Mouse (Mus musculus) heart, postnatal 25 days (tissue): ENCODE measurements around the gene Shc2. TPM values are rescaled to one million over a fixed set of nuclear protein-coding genes. Genes with fewer than 3 reads are reported as not detected.

ENCODE experiments used
- DNase-seq: peaks from one replicate; pipeline ENCODE4 v3.0.0; 2022; ENCODE audit warnings: low spot score
- intact Hi-C: fragments of 180-260 bp; cut with DNase I; formaldehyde crosslinking; loops from one replicate; pipeline ENCODE4 v1.15.1; 2025
- total RNA-seq, 2 experiments: library from RNA; stranded (reverse); gene quantifications; 2 replicates each; pipeline ENCODE4 v1.2.3; 2021

Shc2 gene
- total RNA-seq, 2 experiments from 2014 or later, result 2.2 to 2.4 TPM

DNA sequence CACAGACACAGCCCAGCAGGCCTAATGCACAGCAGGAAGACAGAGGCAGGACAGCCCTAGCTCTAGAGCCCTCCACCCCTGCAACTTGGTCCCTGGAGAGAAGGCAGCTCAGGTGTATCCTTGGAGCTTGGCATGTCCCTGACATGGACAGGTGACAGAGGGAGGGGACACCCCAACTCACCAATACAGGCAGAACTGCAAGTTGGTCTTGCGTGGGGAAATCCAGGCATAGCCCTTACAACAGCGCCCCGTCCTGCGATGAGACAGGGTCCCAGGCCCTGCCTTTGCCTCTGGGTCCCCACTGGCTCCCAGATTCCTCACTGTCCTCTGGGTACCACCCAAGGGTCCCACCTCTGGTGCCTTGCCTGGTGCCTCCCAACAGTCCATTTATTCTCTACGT lies 52.0 kb downstream of the Shc2 start:
- no peak for DNase-seq
- intact Hi-C loops, result no loop called here

DNA sequence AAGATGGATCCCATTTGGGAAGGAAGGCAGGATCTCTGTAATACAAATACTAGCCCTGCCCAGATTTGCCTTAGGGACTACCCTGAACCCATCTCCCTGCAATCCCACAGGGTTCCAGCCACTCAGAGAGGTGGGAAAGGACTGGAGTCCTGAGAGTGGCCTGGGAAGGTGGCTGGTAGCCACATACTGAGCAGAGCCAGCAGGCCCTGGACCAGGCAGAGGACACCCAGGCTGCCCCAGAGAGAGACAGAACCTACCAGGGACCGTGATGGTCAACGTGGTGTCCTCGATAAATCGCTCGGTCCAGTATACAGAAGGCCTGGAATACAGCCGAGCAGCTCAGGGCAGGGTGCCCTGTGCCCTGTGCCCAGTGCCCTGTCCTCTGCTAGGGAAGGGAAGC lies 52.6 kb downstream of the Shc2 start:
- no peak for DNase-seq
- intact Hi-C loops, result no loop called here

DNA sequence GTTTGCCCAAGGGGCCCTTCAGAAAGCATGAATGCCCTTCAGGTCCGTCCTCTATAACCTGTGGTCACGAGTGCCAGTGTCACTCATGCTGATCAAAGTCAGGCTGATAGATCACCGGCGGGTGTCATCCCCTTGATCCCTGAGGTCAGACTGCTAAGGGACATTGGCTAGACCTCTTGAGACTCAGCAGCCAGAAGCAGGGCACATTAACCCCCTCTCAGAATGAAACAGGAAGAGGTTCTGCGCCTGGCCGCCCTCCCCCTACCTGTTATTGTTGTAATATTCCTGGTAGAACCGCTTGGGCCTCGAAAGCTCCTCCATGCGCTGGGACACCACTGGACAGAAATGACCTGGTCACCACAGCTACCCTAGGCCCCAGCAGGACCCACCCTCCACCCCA lies 53.3 kb downstream of the Shc2 start:
- no peak for DNase-seq
- intact Hi-C loops, result no loop called here

DNA sequence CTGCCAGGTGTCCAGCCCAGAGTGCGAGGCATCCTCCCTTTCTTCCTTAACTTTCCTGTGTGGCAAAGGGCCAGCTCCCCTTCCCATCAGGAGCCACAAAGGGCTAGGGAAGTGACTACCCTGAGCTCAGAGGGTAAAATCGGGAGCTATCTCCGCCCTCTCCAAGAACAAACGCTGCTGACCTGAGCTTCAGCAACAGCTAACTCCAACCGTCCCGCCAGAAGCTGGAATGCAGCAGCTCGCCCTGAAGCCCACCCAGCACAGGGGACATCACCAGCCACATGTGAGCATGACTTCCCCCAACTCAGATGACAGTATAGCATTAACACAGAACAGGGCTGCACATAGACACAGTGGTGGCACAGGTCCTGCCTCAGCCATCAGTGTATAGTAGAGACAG lies 53.7 kb downstream of the Shc2 start:
- intact Hi-C loops, result no loop called here

DNA sequence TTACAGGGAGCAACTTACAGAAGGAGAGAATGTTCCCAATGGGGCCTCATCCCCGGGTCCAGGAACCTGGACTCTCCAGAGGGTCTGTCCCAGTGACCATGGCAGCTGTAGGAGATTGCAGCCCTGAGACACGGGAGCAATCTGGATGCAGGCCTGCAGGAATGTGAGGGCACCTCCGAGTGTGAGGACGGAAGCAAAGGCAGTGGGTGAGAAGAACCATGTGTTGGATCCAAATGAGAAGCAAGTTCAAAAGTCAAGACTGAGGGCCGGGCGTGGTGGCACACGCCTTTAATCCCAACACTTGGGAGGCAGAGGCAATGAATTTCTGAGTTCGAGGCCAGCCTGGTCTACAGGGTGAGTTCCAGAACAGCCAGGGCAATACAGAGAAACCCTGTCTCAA lies 56.2 kb downstream of the Shc2 start:
- DNase-seq, result no peak
- intact Hi-C loops, result no loop called here

More for the DNA sequence above, 53.7 kb downstream of the Shc2 start:
- DNase-seq, result no peak

DNA sequence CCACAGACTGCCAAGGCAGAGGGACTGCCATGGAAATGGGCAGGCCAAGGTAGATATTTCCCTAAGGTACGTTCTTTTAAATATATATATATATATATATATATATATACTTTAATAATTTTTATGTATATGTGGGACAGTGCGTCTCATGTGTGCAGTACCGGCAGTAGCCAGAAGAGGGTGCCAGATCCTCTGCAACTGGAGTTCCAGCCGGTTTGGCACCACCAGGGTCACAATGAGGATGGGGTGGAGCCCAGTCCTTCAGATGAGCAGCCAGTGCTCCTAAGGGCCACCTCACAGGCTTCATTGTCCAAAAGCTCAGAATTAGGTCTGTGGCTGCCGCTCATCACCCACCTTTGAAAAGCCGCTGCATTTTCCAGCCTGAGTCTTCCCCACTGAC lies 56.9 kb downstream of the Shc2 start:
- intact Hi-C loops, result no loop called here

DNA sequence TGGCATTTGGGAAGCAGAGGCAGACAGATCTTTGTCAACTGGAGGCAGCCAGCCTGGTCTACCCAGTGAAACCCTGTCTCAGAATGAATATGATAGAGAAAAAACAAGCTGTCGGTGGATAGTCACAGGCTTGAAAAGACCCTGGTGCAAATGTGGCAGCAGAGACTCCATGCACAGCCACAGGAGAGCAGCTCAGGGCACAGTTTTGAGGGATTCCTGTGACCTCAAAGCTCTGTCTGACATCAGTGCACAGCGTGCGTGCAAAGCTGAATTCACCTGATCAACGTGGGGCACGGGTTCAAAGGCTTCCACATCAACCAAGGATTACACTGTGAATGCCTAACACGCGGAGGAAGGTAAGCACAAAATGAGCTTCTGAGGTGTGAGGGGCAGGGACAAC lies 57.4 kb downstream of the Shc2 start:
- intact Hi-C loops, result no loop called here
- no peak for DNase-seq

More for the DNA sequence above, 56.9 kb downstream of the Shc2 start:
- no peak for DNase-seq

DNA sequence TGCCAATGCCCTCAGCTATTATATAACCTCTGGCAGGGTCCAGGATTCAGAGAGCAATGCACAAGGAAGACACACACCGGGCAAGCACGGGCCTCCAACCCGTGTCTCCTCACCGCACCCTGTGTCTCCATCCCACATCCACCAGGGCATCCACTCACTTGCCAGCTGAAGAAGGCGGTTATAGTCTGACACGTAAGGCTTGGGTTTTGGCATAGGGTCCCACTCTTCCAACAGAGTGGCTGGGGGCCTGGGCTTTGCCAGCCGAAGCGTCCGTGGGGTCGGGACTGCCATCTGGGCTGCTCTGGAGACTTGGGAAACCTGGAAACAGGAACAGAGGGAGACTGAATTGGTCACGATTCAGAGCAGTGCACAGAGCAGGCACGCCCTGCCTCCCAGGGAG lies 57.9 kb downstream of the Shc2 start:
- intact Hi-C loops, result no loop called here
- DNase-seq, result no peak

DNA sequence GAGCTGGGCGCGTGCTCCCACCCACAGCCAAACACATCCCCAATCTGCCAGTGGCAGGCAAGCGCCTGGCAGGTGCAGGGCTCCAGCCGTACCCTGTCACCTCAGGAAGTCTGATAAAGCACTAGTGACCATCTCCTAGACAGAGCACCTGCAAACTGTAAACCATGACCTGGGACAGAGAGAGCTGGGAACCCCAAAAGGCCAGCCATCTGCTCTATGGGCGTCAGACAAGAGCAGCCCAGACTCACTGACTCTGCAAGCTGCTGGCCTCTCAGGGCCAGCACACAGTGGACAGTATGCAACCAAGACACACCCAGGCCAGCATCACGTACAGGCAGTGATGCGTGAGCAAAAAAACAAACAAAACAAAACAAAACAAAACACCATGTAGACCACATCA lies 58.8 kb downstream of the Shc2 start:
- DNase-seq, result no peak
- intact Hi-C loops, result no loop called here

DNA sequence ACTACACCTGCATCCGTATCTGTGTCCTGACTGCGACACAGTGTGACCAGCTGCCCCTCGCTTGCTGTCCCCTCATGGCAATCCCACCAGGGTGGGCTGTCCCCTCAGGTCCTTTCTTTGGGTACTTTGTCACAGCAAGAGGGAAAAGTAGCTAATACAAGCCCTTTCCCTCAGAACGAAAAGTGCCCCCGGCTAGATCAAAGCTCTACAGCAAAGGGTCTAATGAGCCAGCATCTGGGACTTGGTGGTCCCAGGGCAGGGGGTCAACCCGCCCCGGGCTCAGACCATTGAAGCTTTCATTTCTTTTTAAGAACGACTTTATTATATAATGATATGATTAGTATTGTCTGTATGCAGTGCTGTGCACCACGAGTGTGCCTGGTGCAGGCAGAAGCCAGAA lies 59.4 kb downstream of the Shc2 start:
- DNase-seq, result no peak
- intact Hi-C loops, result no loop called here

DNA sequence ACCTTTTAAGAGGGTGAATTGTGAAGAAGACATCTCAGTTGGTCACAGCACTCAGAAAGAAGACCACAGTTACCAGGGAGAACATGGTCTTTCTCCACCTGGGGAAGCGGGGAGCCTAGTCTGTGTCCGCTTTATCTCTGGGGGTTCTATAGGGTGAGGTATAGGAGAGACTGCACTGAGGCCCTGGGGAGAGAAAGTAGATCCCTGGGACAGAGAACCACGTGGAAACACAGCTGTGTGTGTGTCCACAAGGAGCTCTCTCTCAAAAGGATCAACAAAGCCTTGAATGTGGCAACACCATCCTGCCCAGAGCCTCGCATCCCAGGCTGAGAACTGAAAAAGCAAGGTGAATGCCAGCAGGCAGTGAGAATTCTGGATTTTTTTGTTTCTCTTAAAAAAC lies 60.3 kb downstream of the Shc2 start:
- intact Hi-C loops, result no loop called here
- no peak for DNase-seq

DNA sequence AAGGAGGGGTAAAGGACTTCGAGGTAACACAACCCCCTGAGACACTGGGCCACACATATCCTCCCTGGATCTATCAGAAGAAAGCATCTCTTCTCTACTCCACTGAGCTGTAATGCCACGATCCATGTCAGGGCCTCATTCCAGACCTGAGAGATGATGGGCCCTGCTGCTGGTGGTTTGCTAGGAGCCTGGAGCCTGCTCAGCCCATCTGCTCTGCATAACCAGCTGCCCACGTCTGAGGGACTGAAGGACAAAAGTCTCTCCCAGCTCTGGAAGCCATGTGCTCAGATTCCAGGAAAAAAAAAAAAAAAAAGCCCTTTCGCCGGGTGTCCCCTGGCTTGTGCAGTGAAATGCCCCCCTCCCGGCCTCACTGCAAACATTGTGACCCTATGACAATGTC lies 62.0 kb downstream of the Shc2 start:
- DNase-seq, result no peak
- intact Hi-C loops, result no loop called here

DNA sequence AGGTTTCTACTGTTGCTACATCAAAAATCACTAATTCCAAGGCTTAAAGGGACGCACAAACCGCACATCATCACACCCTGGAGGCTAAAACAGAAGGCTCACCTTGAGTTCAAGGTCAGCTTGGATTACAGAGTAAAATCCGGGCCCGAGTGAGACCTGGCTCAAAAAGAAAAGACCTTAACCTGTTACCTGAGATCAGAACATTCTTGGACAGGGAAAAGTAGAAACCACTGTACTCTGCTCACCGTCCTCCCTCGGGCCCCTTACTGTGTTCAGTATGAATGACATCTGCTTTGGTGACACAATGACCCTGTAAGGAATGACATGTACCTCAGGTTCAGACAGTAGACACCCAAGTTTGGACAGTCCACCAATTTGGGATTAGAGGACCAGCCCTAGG lies 62.9 kb downstream of the Shc2 start:
- intact Hi-C loops, result no loop called here
- no peak for DNase-seq

DNA sequence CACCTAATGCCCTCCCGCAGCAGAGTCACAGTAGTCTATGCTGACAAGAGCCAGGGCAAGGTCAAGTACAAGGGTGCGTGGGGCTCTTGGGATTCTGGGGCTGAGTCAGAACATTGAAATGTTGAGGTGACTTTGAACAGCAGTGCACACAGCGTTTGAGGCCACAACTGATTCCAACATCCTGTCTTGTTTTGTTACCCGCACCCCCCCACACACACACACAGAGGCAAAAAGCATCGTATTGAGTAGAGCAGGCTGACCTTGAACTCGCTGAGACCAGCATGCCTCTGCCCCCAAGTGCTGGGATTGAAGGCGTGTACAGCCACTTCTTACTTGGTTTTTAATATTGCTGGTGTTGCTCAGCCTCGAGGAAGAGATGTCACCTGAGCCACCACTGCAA lies 63.4 kb downstream of the Shc2 start:
- DNase-seq, result no peak
- intact Hi-C loops, result no loop called here

DNA sequence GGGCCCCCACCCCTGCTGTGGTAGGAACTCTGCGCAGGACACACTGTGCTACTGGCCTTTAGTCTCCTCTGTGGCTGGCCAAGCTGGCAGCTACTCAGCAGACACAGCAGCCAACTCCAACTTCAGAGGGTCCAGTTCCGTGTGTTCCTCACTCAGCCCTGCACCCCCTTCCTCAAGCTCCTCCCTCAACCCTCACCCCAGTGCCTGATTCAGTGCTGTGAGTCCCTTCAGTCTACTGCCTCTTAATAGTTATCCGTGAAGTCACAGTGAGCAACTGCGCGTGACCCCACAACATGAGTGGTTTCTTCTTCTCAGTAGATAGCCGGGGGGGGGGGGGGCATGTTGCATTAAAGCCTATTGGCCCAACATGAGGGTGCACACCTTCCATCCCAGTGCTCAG lies 64.1 kb downstream of the Shc2 start:
- no peak for DNase-seq
- intact Hi-C loops, result no loop called here

DNA sequence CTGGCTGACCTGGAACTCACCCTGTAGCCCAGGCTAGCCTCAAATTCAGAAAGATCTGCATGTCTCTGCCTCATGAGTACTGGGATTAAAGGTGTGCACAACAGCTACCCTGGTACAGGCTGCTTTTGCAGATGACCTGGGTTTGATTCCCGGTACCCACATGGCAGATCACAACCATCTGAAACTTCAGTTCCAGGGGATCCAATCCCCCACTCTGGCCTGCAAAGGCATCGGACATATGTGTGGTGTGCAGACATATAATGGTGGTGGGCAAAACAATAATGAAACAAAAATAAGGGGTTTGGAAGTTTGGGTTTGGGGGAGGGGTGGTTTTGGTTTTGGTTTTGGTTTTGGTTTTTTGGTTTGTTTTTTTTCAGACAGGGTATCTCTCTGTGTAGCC lies 66.4 kb downstream of the Shc2 start:
- DNase-seq, result no peak
- intact Hi-C loops, result no loop called here

DNA sequence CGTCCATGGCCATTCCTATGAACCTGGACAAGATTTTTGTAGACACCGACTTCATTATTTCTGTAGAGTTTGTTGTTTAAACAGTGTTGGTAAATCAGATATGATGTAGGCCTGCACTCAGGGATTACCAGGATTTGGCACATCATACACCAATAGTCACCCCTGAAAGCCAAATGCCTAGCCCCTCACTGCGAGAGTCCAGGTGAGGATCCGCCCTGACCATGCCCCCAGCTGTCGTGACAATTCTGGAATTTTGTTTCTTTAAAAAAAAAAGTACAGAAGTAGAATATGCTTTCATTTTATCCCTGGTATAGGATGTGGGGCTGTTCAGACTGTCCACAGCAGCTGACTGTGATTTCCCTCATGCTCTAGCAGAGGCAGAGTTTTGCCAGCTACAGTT lies 67.8 kb downstream of the Shc2 start:
- DNase-seq, result no peak
- intact Hi-C loops, result no loop called here

Other genes starting within 250 kb of the Shc2 start
- not detected for gene Vmn2r83, start 169.2 kb downstream of the Shc2 start, total RNA-seq
- 1 to 10 TPM; 2.7 to 2.9 TPM for gene Plpp2, start 104.1 kb downstream of the Shc2 start, total RNA-seq
- gene Mier2, start 82.7 kb downstream of the Shc2 start, total RNA-seq, result 10 to 100 TPM; 12.2 to 12.3 TPM
- gene Theg, start 50.6 kb downstream of the Shc2 start, total RNA-seq, result not detected
- not detected for gene C2cd4c, start 23.9 kb downstream of the Shc2 start, total RNA-seq
- not detected for gene Odf3l2, start 7.8 kb upstream of the Shc2 start, total RNA-seq
- not detected for gene Madcam1, start 26.6 kb upstream of the Shc2 start, total RNA-seq
- 10 to 100 TPM; 18.3 to 19.4 TPM for gene Tpgs1, start 31.5 kb upstream of the Shc2 start, total RNA-seq
- gene Cdc34, start 44.3 kb upstream of the Shc2 start, total RNA-seq, result 100 to 1,000 TPM; 183 to 190 TPM
- 1 to 10 TPM; 6.0 to 7.2 TPM for gene Gzmm, start 51.1 kb upstream of the Shc2 start, total RNA-seq
- gene Bsg, start 66.6 kb upstream of the Shc2 start, total RNA-seq, result 1,000 to 10,000 TPM; 1,236 to 1,242 TPM
- 10 to 100 TPM; 26.0 to 28.5 TPM for gene Hcn2, start 78.7 kb upstream of the Shc2 start, total RNA-seq
- 10 to 100 TPM; 37.0 to 38.6 TPM for gene Polrmt, start 108.7 kb upstream of the Shc2 start, total RNA-seq
- not detected for gene Fgf22, start 117.2 kb upstream of the Shc2 start, total RNA-seq
- 10 to 100 TPM; 21.2 to 22.8 TPM for gene Rnf126, start 129.0 kb upstream of the Shc2 start, total RNA-seq
- gene Fstl3, start 139.4 kb upstream of the Shc2 start, total RNA-seq, result 1 to 10 TPM; 2.9 to 4.2 TPM
- gene Prss57, start 153.0 kb upstream of the Shc2 start, total RNA-seq, result not detected
- gene Palm, start 155.7 kb upstream of the Shc2 start, total RNA-seq, result 10 to 100 TPM; 70.3 to 77.3 TPM
- under 1 TPM; 0.59 to 0.70 TPM for gene Misp, start 183.1 kb upstream of the Shc2 start, total RNA-seq
- gene Ptbp1, start 216.5 kb upstream of the Shc2 start, total RNA-seq, result 10 to 100 TPM; 54.6 to 59.3 TPM
- gene Prtn3, start 236.6 kb upstream of the Shc2 start, total RNA-seq, result under 1 TPM in 1 of 2 experiments, not detected in 1; 0.44 TPM
- gene Plppr3, start 236.7 kb upstream of the Shc2 start, total RNA-seq, result not detected
- gene Elane, start 248.3 kb upstream of the Shc2 start, total RNA-seq, result not detected